Mouse (Mus musculus): ENCODE results near the gene Sac3d1. TPM values are rescaled to one million over a fixed set of nuclear protein-coding genes. Genes with fewer than 3 reads are reported as not detected.

Sac3d1 gene
- total RNA-seq, 2 experiments from 2014 or later, result 8.8 to 10.3 TPM

- no peak for DNase-seq
Measured at GRCm38 (mm10) chr19:6069851-6070250, 48.6 kb downstream of the Sac3d1 start.

- DNase-seq, result no peak
Measured at GRCm38 (mm10) chr19:6068951-6069350, 49.5 kb downstream of the Sac3d1 start.

GRCm38 (mm10) chr19:6067724-6068415 is 50.6 kb downstream of the Sac3d1 start, which contains the start of gene Tm7sf2:
Tm7sf2 (minus strand) TSS chr19:6068373.
- DNase-seq, result peak; percentile 90

GRCm38 (mm10) chr19:6067011-6067723 is 51.3 kb downstream of the Sac3d1 start:
- peak; percentile 51 for DNase-seq

- no peak for DNase-seq
Measured at GRCm38 (mm10) chr19:6066571-6066970, 51.9 kb downstream of the Sac3d1 start.

Other genes with a start within 250 kb of the Sac3d1 start
- gene Frmd8, start 243.4 kb downstream of the Sac3d1 start, total RNA-seq (2021), result 1 to 10 TPM; 3.7 to 6.4 TPM
- 1 to 10 TPM in 1 of 2 experiments, under 1 TPM in 1; 0.59 to 1.3 TPM for gene Slc25a45, start 240.8 kb downstream of the Sac3d1 start, total RNA-seq (2021)
- under 1 TPM; 0.15 to 0.35 TPM for gene Tigd3, start 224.5 kb downstream of the Sac3d1 start, total RNA-seq (2021)
- 10 to 100 TPM; 80.6 to 83.5 TPM for gene Dpf2, start 205.6 kb downstream of the Sac3d1 start, total RNA-seq (2021)
- gene Cdc42ep2, start 193.8 kb downstream of the Sac3d1 start, total RNA-seq (2021), result 10 to 100 TPM; 12.0 to 13.0 TPM
- gene Pola2, start 154.4 kb downstream of the Sac3d1 start, total RNA-seq (2021), result 10 to 100 TPM in 1 of 2 experiments, 1 to 10 TPM in 1; 9.2 to 10.8 TPM
- gene Slc22a20, start 132.5 kb downstream of the Sac3d1 start, total RNA-seq (2021), result not detected
- 10 to 100 TPM; 76.8 to 81.5 TPM for gene Capn1, start 102.8 kb downstream of the Sac3d1 start, total RNA-seq (2021)
- gene Syvn1, start 72.1 kb downstream of the Sac3d1 start, total RNA-seq (2021), result 10 to 100 TPM; 15.2 to 16.2 TPM
- 10 to 100 TPM; 27.2 to 29.2 TPM for gene Mrpl49, start 60.9 kb downstream of the Sac3d1 start, total RNA-seq (2021)
- gene Fau, start 60.8 kb downstream of the Sac3d1 start, total RNA-seq (2021), result 100 to 1,000 TPM; 317 to 352 TPM
- gene Znhit2, start 57.5 kb downstream of the Sac3d1 start, total RNA-seq (2021), result 1 to 10 TPM; 6.8 to 7.7 TPM
- gene Tm7sf2, start 50.3 kb downstream of the Sac3d1 start, total RNA-seq (2021), result 1 to 10 TPM; 4.2 to 6.9 TPM
- 10 to 100 TPM; 18.0 to 19.1 TPM for gene Vps51, start 41.4 kb downstream of the Sac3d1 start, total RNA-seq (2021)
- not detected for gene Tmem262, start 38.6 kb downstream of the Sac3d1 start, total RNA-seq (2021)
- not detected for gene Gm28374, start 36.4 kb downstream of the Sac3d1 start, total RNA-seq (2021)
- gene Zfpl1, start 33.7 kb downstream of the Sac3d1 start, total RNA-seq (2021), result 10 to 100 TPM; 10.6 to 10.7 TPM
- gene Cdca5, start 33.7 kb downstream of the Sac3d1 start, total RNA-seq (2021), result under 1 TPM; 0.23 to 0.67 TPM
- gene AC131692.1, start 24.2 kb downstream of the Sac3d1 start, total RNA-seq (2021), result not detected
- gene Naaladl1, start 12.9 kb downstream of the Sac3d1 start, total RNA-seq (2021), result not detected
- 10 to 100 TPM in 1 of 2 experiments, 1 to 10 TPM in 1; 8.7 to 12.4 TPM for gene Snx15, start 9.7 kb upstream of the Sac3d1 start, total RNA-seq (2021)
- under 1 TPM; 0.19 to 0.72 TPM for gene Batf2, start 22.3 kb upstream of the Sac3d1 start, total RNA-seq (2021)
- 10 to 100 TPM; 53.8 to 59.2 TPM for gene Arl2, start 22.9 kb upstream of the Sac3d1 start, total RNA-seq (2021)
- gene Majin, start 65.7 kb upstream of the Sac3d1 start, total RNA-seq (2021), result not detected
- gene Gpha2, start 107.7 kb upstream of the Sac3d1 start, total RNA-seq (2021), result not detected
- 10 to 100 TPM; 28.8 to 32.5 TPM for gene Ppp2r5b, start 117.2 kb upstream of the Sac3d1 start, total RNA-seq (2021)
- 10 to 100 TPM; 15.3 to 16.7 TPM for gene Atg2a, start 123.0 kb upstream of the Sac3d1 start, total RNA-seq (2021)
- 10 to 100 TPM; 33.1 to 34.3 TPM for gene Ehd1, start 158.1 kb upstream of the Sac3d1 start, total RNA-seq (2021)
- gene Cdc42bpg, start 187.8 kb upstream of the Sac3d1 start, total RNA-seq (2021), result 1 to 10 TPM; 4.0 to 5.1 TPM
- 1 to 10 TPM; 5.0 to 7.0 TPM for gene Men1, start 216.3 kb upstream of the Sac3d1 start, total RNA-seq (2021)
- 10 to 100 TPM in 1 of 2 experiments, 1 to 10 TPM in 1; 9.2 to 14.6 TPM for gene Map4k2, start 222.5 kb upstream of the Sac3d1 start, total RNA-seq (2021)
- gene Sf1, start 245.0 kb upstream of the Sac3d1 start, total RNA-seq (2021), result 10 to 100 TPM; 65.5 to 75.2 TPM